ENCODE assay signal across 12 mouse cellular contexts in genomic region chr13:30084386-30084785, GRCm38 (mm10). TPM values are rescaled to one million over a fixed set of nuclear protein-coding genes. Genes with fewer than 3 reads are reported as not detected.
A peak's percentile ranks its signal among the peaks of the same experiment; 100 is the strongest.
DNase-seq lines count a peak whose midpoint lies in the region; ATAC-seq lines count a peak whose summit lies in the region.
"Had no signal": no experiment of that assay in that cellular context is flagged by ENCODE, and none has a peak within 500 bp of the region (broad histone marks: within the 10 kb centered on the region; RNA-seq: fewer than 3 reads in every experiment).

No protein-coding gene starts in this region.

- H3K9ac ChIP-seq in heart, embryonic 14.5 days (ENCODE audit: low read length): no peak overlapping the region
- H3K9ac ChIP-seq in liver, embryonic 15.5 days: peak overlapping the region; percentile 40; the same call in 1 of the 2 replicates
- H3K9ac ChIP-seq: embryonic facial prominence, embryonic 15.5 days; forebrain, embryonic 15.5 days; hindbrain, embryonic 15.5 days; limb, embryonic 13.5 days had no signal

- peak overlapping the region; percentile 51 for H3K4me2 ChIP-seq in heart, embryonic 14.5 days (ENCODE audit: low read length)
- H3K4me2 ChIP-seq in liver, embryonic 15.5 days: peak overlapping the region; percentile 53
- H3K4me2 ChIP-seq: embryonic facial prominence, embryonic 15.5 days had no signal

- H3K9me3 ChIP-seq in heart, embryonic 14.5 days (ENCODE audit: control insufficient read depth, low read length): no peaks in the 10 kb centered on the region
- no peaks in the 10 kb centered on the region for H3K9me3 ChIP-seq in embryonic facial prominence, embryonic 10.5 days
- H3K9me3 ChIP-seq in liver, embryonic 15.5 days (replicated peaks): no peaks in the 10 kb centered on the region
- H3K9me3 ChIP-seq: embryonic facial prominence, embryonic 15.5 days; forebrain, embryonic 15.5 days; hindbrain, embryonic 15.5 days; limb, embryonic 13.5 days had no signal

- H3K27ac ChIP-seq in heart, embryonic 14.5 days (replicated peaks in 1 of 2; ENCODE audit: control insufficient read depth in 1 of 2, insufficient read depth in 1 of 2, low read depth in 2 of 2, low read length in 2 of 2): peak overlapping the region; percentile 46 to 68; a peak in 3 of 4 replicates
- H3K27ac ChIP-seq in embryonic facial prominence, embryonic 10.5 days (replicated peaks): 0 out of 2 replicates have a peak overlapping the region, but pooled peaks have one; percentile 16
- H3K27ac ChIP-seq in liver, embryonic 15.5 days (replicated peaks): peak overlapping the region; percentile 85
- H3K27ac ChIP-seq: embryonic facial prominence, embryonic 15.5 days; forebrain, embryonic 15.5 days; hindbrain, embryonic 15.5 days; limb, embryonic 13.5 days had no signal

- peak; percentile 2 for DNase-seq in embryo, embryonic 10.5 days (ENCODE audit: low spot score)
- DNase-seq in embryo, embryonic 11 days: no peak
- DNase-seq in heart, postnatal 25 days (ENCODE audit: low spot score): no peak
- no peak for DNase-seq in embryonic facial prominence, embryonic 10.5 days (ENCODE audit: low spot score)
- DNase-seq in spleen, adult 12 weeks (ENCODE audit: low spot score): no peak
- no peak for DNase-seq in urinary bladder, postnatal 4 days (ENCODE audit: low spot score in 2 of 2)

- H3K36me3 ChIP-seq in heart, embryonic 14.5 days (ENCODE audit: control insufficient read depth, insufficient read depth, low read length): no peaks in the 10 kb centered on the region
- no peaks in the 10 kb centered on the region for H3K36me3 ChIP-seq in embryonic facial prominence, embryonic 10.5 days (replicated peaks)
- no peaks in the 10 kb centered on the region for H3K36me3 ChIP-seq in liver, embryonic 15.5 days (replicated peaks)
- H3K36me3 ChIP-seq: embryonic facial prominence, embryonic 15.5 days; forebrain, embryonic 15.5 days; hindbrain, embryonic 15.5 days; limb, embryonic 13.5 days had no signal

- H3K4me3 ChIP-seq in heart, embryonic 14.5 days (ENCODE audit: control insufficient read depth in 1 of 2, insufficient read depth in 1 of 2, low read depth in 1 of 2, low read length in 2 of 2): no peak overlapping the region; a peak in 1 of 4 replicates
- no peak overlapping the region for H3K4me3 ChIP-seq in embryonic facial prominence, embryonic 10.5 days
- H3K4me3 ChIP-seq in liver, embryonic 15.5 days (replicated peaks): peak overlapping the region; percentile 4
- H3K4me3 ChIP-seq: embryonic facial prominence, embryonic 15.5 days; forebrain, embryonic 15.5 days; hindbrain, embryonic 15.5 days; limb, embryonic 13.5 days had no signal

- ATAC-seq in heart, embryonic 14.5 days (ENCODE audit: insufficient number of reproducible peaks, insufficient read depth, low FRiP score, low read depth): no peak
- peak; percentile 53 for ATAC-seq in liver, embryonic 15.5 days (ENCODE audit: insufficient read depth)

- WGBS in heart, embryonic 14.5 days: 25% methylated on average over 5 of the region's 5 CpGs
- WGBS in embryonic facial prominence, embryonic 10.5 days: 82% methylated on average over 5 of the region's 5 CpGs
- 31% methylated on average over 5 of the region's 5 CpGs for WGBS in liver, embryonic 15.5 days (ENCODE audit: insufficient replicate concordance)

- H3K4me1 ChIP-seq in heart, embryonic 14.5 days (ENCODE audit: control insufficient read depth in 2 of 2, insufficient read depth in 2 of 2, low read length in 2 of 2): peaks cover 4 to 10% of the 10 kb centered on the region in 2 experiments; a peak in 3 of 4 replicates
- peaks cover 28% of the 10 kb centered on the region for H3K4me1 ChIP-seq in embryonic facial prominence, embryonic 10.5 days
- H3K4me1 ChIP-seq in liver, embryonic 15.5 days (replicated peaks): peaks cover 12% of the 10 kb centered on the region
- H3K4me1 ChIP-seq: hindbrain, embryonic 15.5 days had no signal

- no peaks in the 10 kb centered on the region for H3K27me3 ChIP-seq in heart, embryonic 14.5 days (ENCODE audit: control insufficient read depth, insufficient read depth, low read length)
- H3K27me3 ChIP-seq in embryonic facial prominence, embryonic 10.5 days (replicated peaks; ENCODE audit: low read depth, poor library complexity, severe bottlenecking): no peaks in the 10 kb centered on the region
- peaks cover 13% of the 10 kb centered on the region; the same call in 1 of the 2 replicates for H3K27me3 ChIP-seq in liver, embryonic 15.5 days
- H3K27me3 ChIP-seq: embryonic facial prominence, embryonic 15.5 days; forebrain, embryonic 15.5 days; hindbrain, embryonic 15.5 days; limb, embryonic 13.5 days had no signal

- intact Hi-C loops in heart, postnatal 25 days (cut with DNase I): no loop called here

RNA-seq across cellular contexts. Expression of gene Mboat1, which starts 51.9 kb away (rescaled TPM):
- polyA plus RNA-seq in heart, embryonic 14.5 days (2014; fragmentation: Nextera tagmentation; extraction: Ambion mirVana): 1.6 and 2.5 TPM in 2 replicates
- 1 to 10 TPM in 1 of 2 experiments, under 1 TPM in 1; 0.99 to 2.7 TPM for total RNA-seq in heart, postnatal 25 days (2021)
- polyA plus RNA-seq in embryonic facial prominence, embryonic 10.5 days (2016; fragmentation: Nextera tagmentation; extraction: Ambion mirVana): 6.3 and 7.6 TPM in 2 replicates
- 1.6 and 1.7 TPM in 2 replicates for polyA plus RNA-seq in liver, embryonic 15.5 days (2015; fragmentation: Nextera tagmentation; extraction: Ambion mirVana)

Comparison
In these comparisons a context has a peak if more than half of its experiments do, and no peak if none do; other contexts are left out.
1. H3K27ac ChIP-seq: peak in every context shown above with its lines; median percentile 85 in liver, embryonic 15.5 days; 57 in heart, embryonic 14.5 days; 16 in embryonic facial prominence, embryonic 10.5 days.